Mouse (Mus musculus) kidney, adult 2 months (tissue): ENCODE data around the gene Lman2.

ENCODE experiments used
- CTCF ChIP-seq: fragments of 200-500 bp; conservative IDR thresholded peaks from 2 replicates; pipeline ENCODE4 v1.5.1; 2011; ENCODE audit warnings: low read depth, mild to moderate bottlenecking, control low read depth, low read length, moderate library complexity, mixed read lengths; ENCODE audit not compliant: insufficient read depth, insufficient read length
- POLR2A ChIP-seq: fragments of 200-500 bp; IDR thresholded peaks from one replicate; pipeline ENCODE4 v1.6.1; 2011; ENCODE audit warnings: low read depth, low read length, control low read depth

DNA sequence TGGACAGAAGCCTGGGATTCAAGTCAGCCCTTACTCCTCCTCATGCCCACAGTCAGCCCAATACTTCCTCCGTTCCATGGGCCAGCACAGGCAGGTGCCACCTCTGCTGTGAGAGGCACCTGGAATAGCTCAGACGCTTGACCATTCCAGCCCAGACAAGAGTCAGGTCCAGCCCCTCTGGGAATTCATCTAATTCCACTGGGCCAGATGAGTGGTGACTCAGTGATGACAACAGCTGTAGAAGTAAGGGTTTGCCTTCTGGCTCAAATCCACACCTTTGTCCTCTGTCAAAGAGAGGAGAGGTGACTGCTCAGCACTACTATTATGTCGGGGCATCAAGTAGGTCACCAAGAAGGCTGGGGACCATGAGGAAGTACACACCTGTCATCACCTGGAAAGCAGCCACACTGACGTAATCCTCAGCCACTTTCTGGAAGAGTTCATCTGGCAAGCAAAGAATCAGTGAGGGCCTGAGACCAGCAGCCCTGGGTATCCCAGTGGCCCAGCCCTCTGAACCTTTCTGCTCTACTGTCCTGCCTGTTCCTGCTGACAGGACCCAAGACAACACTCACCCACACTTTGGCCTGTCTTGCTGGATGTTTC is 42.6 kb downstream of the Lman2 start, which contains the start of gene Prelid1:
- TF ChIP-seq POLR2A (no peak), CTCF (no peak)
